Mouse (Mus musculus) lung, adult 2 months (tissue): ENCODE results near the gene Zmynd11. TPM values are rescaled to one million over a fixed set of nuclear protein-coding genes. Genes with fewer than 3 reads are reported as not detected.

Experiments used
- DNase-seq: peaks from one replicate; pipeline ENCODE4 v3.0.0; 2022
- H3K4me1 ChIP-seq: fragments of 200-500 bp; 2 replicates; pipeline ENCODE4 v1.6.1; 2011; ENCODE audit warnings: low read length; ENCODE audit not compliant: control insufficient read depth, insufficient read depth
- H3K4me3 ChIP-seq: fragments of 200-500 bp; replicated peaks from 2 replicates; pipeline ENCODE3; 2011; ENCODE audit warnings: low read depth, mild to moderate bottlenecking, control low read depth, low read length; ENCODE audit errors: extremely low read depth
- CTCF ChIP-seq: fragments of 200-500 bp; IDR thresholded peaks from 2 replicates; pipeline ENCODE4 v1.5.1; 2011; ENCODE audit warnings: mild to moderate bottlenecking, low read length, control low read depth; ENCODE audit not compliant: insufficient read depth
- POLR2A ChIP-seq: fragments of 200-500 bp; IDR thresholded peaks from 2 replicates; pipeline ENCODE4 v1.6.1; 2011; ENCODE audit warnings: low read depth, mild to moderate bottlenecking, control low read depth, low read length, borderline replicate concordance; ENCODE audit errors: extremely low read depth
- WGBS: fragments of 180-500 bp; shearing (Covaris S2); methylation state at CpG from one replicate; pipeline ENCODE4 v1.1.7; 2018; 5-methylcytosine and 5-hydroxymethylcytosine counted together
- polyA plus RNA-seq: library from polyadenylated mRNA; depleted of rRNA; stranded (reverse); fragments of >200 nt; gene quantifications from 2 replicates; pipeline ENCODE4 v1.2.3, GENCODE M21; 2012; rRNA removed

The Zmynd11 gene
- polyA plus RNA-seq = 47.9 and 62.0 TPM in 2 replicates

- DNase-seq = peak; percentile 67
- Histone ChIP-seq H3K4me1 (peaks cover 14% of the 10 kb centered on the region), H3K4me3 (peak within 1 kb of the TSS; percentile 88)
- under 1% methylated on average over 88 of the region's 98 CpGs for WGBS
- TF ChIP-seq POLR2A (no peak), CTCF (no peak)
Measured at GRCm38 (mm10) chr13:9764646-9765536, at the start of gene Zmynd11. Zmynd11 (minus strand) TSS chr13:9765330.

GRCm38 (mm10) chr13:9795889-9796631 is 30.9 kb upstream of the Zmynd11 start:
- TF ChIP-seq CTCF = no peak
- TF ChIP-seq POLR2A = no peak
- 12% methylated on average over 12 of the region's 12 CpGs for WGBS
- H3K4me1 ChIP-seq = no peaks in the 10 kb centered on the region
- H3K4me3 ChIP-seq = no peak overlapping the region
- no peak for DNase-seq

GRCm38 (mm10) chr13:9786050-9786449 is 20.9 kb upstream of the Zmynd11 start:
- TF ChIP-seq POLR2A (no peak), CTCF (no peak)
- H3K4me1 ChIP-seq = peaks cover 2% of the 10 kb centered on the region; the same call in 1 of the 2 replicates
- no peak for DNase-seq
- 89% methylated on average over 3 of the region's 3 CpGs for WGBS
- H3K4me3 ChIP-seq = no peak overlapping the region

GRCm38 (mm10) chr13:9783717-9784116 is 18.6 kb upstream of the Zmynd11 start:
- Histone ChIP-seq H3K4me3 (no peak overlapping the region), H3K4me1 (peaks cover 2% of the 10 kb centered on the region; the same call in 1 of the 2 replicates)
- TF ChIP-seq CTCF (no peak), POLR2A (no peak)
- no peak for DNase-seq
- 71% methylated on average over 3 of the region's 3 CpGs for WGBS

GRCm38 (mm10) chr13:9775901-9776300 is 10.8 kb upstream of the Zmynd11 start:
- Histone ChIP-seq H3K4me1 (peaks cover 4% of the 10 kb centered on the region; the same call in 1 of the 2 replicates), H3K4me3 (peak overlapping the region; percentile 9)
- WGBS = 15% methylated on average over 5 of the region's 5 CpGs
- TF ChIP-seq POLR2A (no peak), CTCF (no peak)
- DNase-seq = no peak

GRCm38 (mm10) chr13:9774077-9774476 is 8.9 kb upstream of the Zmynd11 start:
- no peak for TF ChIP-seq POLR2A
- no peak for TF ChIP-seq CTCF
- Histone ChIP-seq H3K4me1 (peaks cover 4% of the 10 kb centered on the region; the same call in 1 of the 2 replicates), H3K4me3 (no peak overlapping the region)
- DNase-seq = no peak

- peaks cover 4% of the 10 kb centered on the region; the same call in 1 of the 2 replicates for H3K4me1 ChIP-seq
- no peak overlapping the region for H3K4me3 ChIP-seq
- TF ChIP-seq CTCF (no peak), POLR2A (no peak)
- no peak for DNase-seq
- 50% methylated on average over 5 of the region's 5 CpGs for WGBS
Measured at GRCm38 (mm10) chr13:9767279-9767678, 2.1 kb upstream of the Zmynd11 start.

- 81% methylated on average over 1 of the region's 1 CpGs for WGBS
- H3K4me3 ChIP-seq = no peak overlapping the region
- no peak for DNase-seq
- TF ChIP-seq POLR2A (no peak), CTCF (no peak)
- peaks cover 7% of the 10 kb centered on the region for H3K4me1 ChIP-seq
Measured at GRCm38 (mm10) chr13:9766497-9766896, 1.4 kb upstream of the Zmynd11 start.

- no peak for DNase-seq
- Histone ChIP-seq H3K4me3 (no peak overlapping the region), H3K4me1 (peaks cover 10% of the 10 kb centered on the region)
- WGBS = 13% methylated on average over 4 of the region's 4 CpGs
- TF ChIP-seq POLR2A = no peak
- TF ChIP-seq CTCF = no peak
Measured at GRCm38 (mm10) chr13:9765537-9765851, 364 bp upstream of the Zmynd11 start.
